Mouse (Mus musculus): ENCODE measurements around the gene Zfp141. TPM values are rescaled to one million over a fixed set of nuclear protein-coding genes. Genes with fewer than 3 reads are reported as not detected.
"Not testable (repeated sequence)": the region's sequence is repeated elsewhere in the genome, so short reads cannot be mapped to it uniquely, and the experiment has no call there.

The Zfp141 gene
- 17.6 and 19.7 TPM in 2 replicates for polyA plus RNA-seq (2015; fragmentation: Nextera tagmentation; extraction: Ambion mirVana)

DNA sequence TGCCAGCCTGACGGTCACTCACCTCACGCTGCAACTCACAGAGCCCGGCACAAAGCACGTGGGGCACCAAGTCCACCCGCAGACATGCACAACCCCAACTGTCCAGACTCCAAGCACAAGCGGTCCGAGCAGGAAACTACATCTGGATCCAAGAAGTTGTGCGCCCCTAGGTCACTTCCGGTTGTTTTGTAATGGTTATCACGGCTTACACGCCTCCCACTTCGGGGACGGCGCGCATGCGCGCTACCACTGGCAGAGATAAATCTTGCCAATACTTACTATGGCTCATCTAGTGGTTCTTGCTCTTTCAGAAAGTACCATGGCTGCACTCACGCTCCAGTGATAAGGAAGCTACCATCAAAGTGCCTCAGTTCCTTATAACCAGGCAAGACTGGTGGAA, at the start of gene Zfp141:
TSS of gene Zfp141 (minus strand) at position 153 of the 400 bp plus-strand sequence.
- Histone ChIP-seq H3K4me2 (ENCODE audit: low read length) (peak within 1 kb of the TSS; percentile 72), H3K4me3 (replicated peaks; ENCODE audit: low read length) (peak within 1 kb of the TSS; percentile 70), H3K9ac (replicated peaks; ENCODE audit: low read depth, low read length) (peak within 1 kb of the TSS; percentile 66), H3K27ac (ENCODE audit: low read length) (peak within 1 kb of the TSS; percentile 33; the same call in 1 of the 2 replicates)
- WGBS, result 1% methylated on average over 18 of the region's 18 CpGs
- ATAC-seq, result peak; percentile 97
- H3K27me3 ChIP-seq (replicated peaks; ENCODE audit: control insufficient read depth, insufficient read depth, low read length); H3K9me3 ChIP-seq (ENCODE audit: control insufficient read depth, low read length); H3K36me3 ChIP-seq (ENCODE audit: control insufficient read depth, insufficient read depth); H3K4me1 ChIP-seq (replicated peaks; ENCODE audit: control insufficient read depth, insufficient read depth, low read length): not testable (repeated sequence)

DNA sequence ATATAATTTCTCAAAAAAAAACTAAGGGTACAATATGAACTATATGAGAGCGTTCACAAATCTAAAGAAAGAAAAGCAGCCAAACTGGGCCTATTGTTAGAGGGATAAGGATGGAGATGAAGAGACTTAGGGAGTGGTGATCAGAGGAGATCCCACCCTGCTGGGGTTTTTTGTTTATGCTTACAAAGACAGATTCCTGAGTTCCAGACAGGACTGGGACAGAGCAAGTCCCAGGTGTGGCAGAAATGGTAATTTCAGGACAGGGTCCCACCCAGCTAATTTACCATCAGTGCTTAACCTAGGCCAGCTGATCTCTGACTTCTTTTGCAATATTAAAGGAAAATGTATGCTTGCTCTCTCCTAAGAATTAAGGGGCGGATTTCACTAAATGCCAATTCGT, 46.2 kb upstream of the Zfp141 start:
- Histone ChIP-seq H3K9me3 (ENCODE audit: control insufficient read depth, low read length) (0 out of 2 replicates have a peak, but pooled peaks cover 2% of the 10 kb centered on the region), H3K9ac (replicated peaks; ENCODE audit: low read depth, low read length) (no peak overlapping the region), H3K4me1 (replicated peaks; ENCODE audit: control insufficient read depth, insufficient read depth, low read length) (no peaks in the 10 kb centered on the region), H3K27me3 (replicated peaks; ENCODE audit: control insufficient read depth, insufficient read depth, low read length) (no peaks in the 10 kb centered on the region), H3K27ac (ENCODE audit: low read length) (no peak overlapping the region), H3K4me3 (replicated peaks; ENCODE audit: low read length) (no peak overlapping the region), H3K36me3 (ENCODE audit: control insufficient read depth, insufficient read depth) (no peaks in the 10 kb centered on the region), H3K4me2 (ENCODE audit: low read length) (no peak overlapping the region)
- WGBS, result 80% methylated on average over 3 of the region's 3 CpGs
- no peak for ATAC-seq

DNA sequence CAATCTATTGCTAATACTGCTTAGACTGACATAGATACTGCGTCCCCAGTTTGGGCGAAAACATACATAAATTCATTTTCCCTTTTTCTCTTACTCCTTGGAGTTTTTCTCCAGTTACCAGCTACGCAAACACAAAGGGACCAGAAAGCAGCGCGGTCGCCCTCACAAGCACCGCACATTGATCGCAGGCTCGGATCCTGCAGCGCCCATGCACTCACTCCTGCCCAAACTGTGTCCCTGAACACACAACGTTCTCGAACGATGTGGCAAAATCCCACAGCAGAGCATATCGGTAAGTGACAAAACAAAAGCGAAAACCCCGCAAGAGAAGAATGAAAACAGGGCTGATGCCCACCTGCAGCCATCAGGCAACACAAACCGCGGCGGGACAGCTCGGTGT, 354 bp downstream of the Zfp141 start:
- peak overlapping the region; percentile 66 for H3K9ac ChIP-seq (replicated peaks; ENCODE audit: low read depth, low read length)
- peaks cover 4% of the 10 kb centered on the region for H3K9me3 ChIP-seq (ENCODE audit: control insufficient read depth, low read length)
- H3K4me1 ChIP-seq (replicated peaks; ENCODE audit: control insufficient read depth, insufficient read depth, low read length), result peaks cover 8% of the 10 kb centered on the region
- WGBS, result 2% methylated on average over 20 of the region's 20 CpGs
- peak overlapping the region; percentile 72 for H3K4me2 ChIP-seq (ENCODE audit: low read length)
- no peaks in the 10 kb centered on the region for H3K27me3 ChIP-seq (replicated peaks; ENCODE audit: control insufficient read depth, insufficient read depth, low read length)
- peak; percentile 60 for ATAC-seq
- peak overlapping the region; percentile 70 for H3K4me3 ChIP-seq (replicated peaks; ENCODE audit: low read length)
- peak overlapping the region; percentile 33; the same call in 1 of the 2 replicates for H3K27ac ChIP-seq (ENCODE audit: low read length)
- peaks cover 7% of the 10 kb centered on the region for H3K36me3 ChIP-seq (ENCODE audit: control insufficient read depth, insufficient read depth)

DNA sequence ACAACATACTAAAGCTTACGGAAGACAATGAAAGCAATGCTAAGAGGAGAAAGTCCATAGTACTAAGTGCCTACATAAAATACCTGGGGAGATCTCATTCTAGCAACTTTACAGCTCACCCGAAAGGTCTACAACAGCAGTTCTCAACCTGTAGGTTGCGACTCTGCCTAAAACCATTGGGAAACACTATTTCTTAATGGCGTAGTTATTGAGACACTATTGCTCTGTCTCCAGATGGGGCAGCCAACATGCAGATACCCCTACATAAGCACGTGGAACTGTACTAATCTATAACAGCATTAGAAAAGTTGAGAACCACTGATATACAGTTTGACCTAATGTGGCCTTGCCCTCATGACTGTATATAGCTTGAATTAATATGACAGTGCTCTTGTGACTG, 7.3 kb downstream of the Zfp141 start:
- no peak overlapping the region for H3K4me2 ChIP-seq (ENCODE audit: low read length)
- H3K9me3 ChIP-seq (ENCODE audit: control insufficient read depth, low read length), result peaks cover 7% of the 10 kb centered on the region
- H3K36me3 ChIP-seq (ENCODE audit: control insufficient read depth, insufficient read depth), result peaks cover 11% of the 10 kb centered on the region
- over 99% methylated on average over 5 of the region's 5 CpGs for WGBS
- H3K9ac ChIP-seq (replicated peaks; ENCODE audit: low read depth, low read length), result no peak overlapping the region
- no peak overlapping the region for H3K4me3 ChIP-seq (replicated peaks; ENCODE audit: low read length)
- no peaks in the 10 kb centered on the region for H3K27me3 ChIP-seq (replicated peaks; ENCODE audit: control insufficient read depth, insufficient read depth, low read length)
- H3K4me1 ChIP-seq (replicated peaks; ENCODE audit: control insufficient read depth, insufficient read depth, low read length), result peaks cover 2% of the 10 kb centered on the region
- H3K27ac ChIP-seq (ENCODE audit: low read length), result no peak overlapping the region
- ATAC-seq, result no peak

DNA sequence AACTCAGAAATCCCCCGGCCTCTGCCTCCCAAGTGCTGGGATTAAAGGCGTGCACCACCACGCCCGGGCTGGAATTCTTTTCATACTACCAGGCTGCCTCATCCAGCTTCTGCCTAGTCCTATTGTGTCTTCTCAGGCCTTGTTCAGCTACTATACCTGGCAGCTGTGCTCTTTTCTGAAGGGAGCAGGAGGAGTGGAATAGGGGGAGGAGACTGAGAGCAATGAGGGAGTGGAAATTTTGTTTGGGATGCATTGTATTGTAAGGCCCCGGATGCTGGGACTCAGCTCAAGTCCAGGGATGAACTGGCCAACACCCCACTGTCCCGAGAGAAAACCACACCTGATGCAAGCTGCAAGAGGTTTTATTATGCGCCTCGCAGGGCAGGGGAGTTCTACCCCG, 8.2 kb downstream of the Zfp141 start:
- H3K27me3 ChIP-seq (replicated peaks; ENCODE audit: control insufficient read depth, insufficient read depth, low read length), result no peaks in the 10 kb centered on the region
- peaks cover 10% of the 10 kb centered on the region for H3K9me3 ChIP-seq (ENCODE audit: control insufficient read depth, low read length)
- H3K9ac ChIP-seq (replicated peaks; ENCODE audit: low read depth, low read length), result no peak overlapping the region
- H3K4me1 ChIP-seq (replicated peaks; ENCODE audit: control insufficient read depth, insufficient read depth, low read length), result no peaks in the 10 kb centered on the region
- H3K4me2 ChIP-seq (ENCODE audit: low read length), result no peak overlapping the region
- no peak overlapping the region for H3K27ac ChIP-seq (ENCODE audit: low read length)
- H3K4me3 ChIP-seq (replicated peaks; ENCODE audit: low read length), result no peak overlapping the region
- no peak for ATAC-seq
- H3K36me3 ChIP-seq (ENCODE audit: control insufficient read depth, insufficient read depth), result peaks cover 11% of the 10 kb centered on the region
- WGBS, result 99% methylated on average over 9 of the region's 9 CpGs

DNA sequence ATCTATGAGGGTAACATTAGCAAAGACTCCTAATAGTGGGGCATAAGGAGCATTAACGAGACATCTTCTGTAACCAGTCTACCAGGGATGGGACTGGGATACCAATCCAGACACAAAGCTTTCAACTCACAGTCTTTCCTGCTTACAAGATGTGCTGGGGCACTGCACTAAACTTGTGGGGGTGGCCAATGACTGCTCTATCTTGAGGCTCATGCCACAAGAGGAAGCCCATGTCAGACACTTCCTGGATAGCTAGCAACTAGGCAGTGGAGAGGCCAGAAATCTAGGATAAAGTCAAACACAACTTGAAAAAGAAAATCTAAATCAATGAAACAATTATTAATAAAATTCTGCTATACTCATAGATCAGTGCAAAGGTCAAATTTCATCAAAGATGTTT, 9.3 kb downstream of the Zfp141 start:
- Histone ChIP-seq H3K4me3 (replicated peaks; ENCODE audit: low read length) (no peak overlapping the region), H3K4me2 (ENCODE audit: low read length) (no peak overlapping the region), H3K27me3 (replicated peaks; ENCODE audit: control insufficient read depth, insufficient read depth, low read length) (no peaks in the 10 kb centered on the region), H3K9ac (replicated peaks; ENCODE audit: low read depth, low read length) (no peak overlapping the region), H3K27ac (ENCODE audit: low read length) (no peak overlapping the region), H3K4me1 (replicated peaks; ENCODE audit: control insufficient read depth, insufficient read depth, low read length) (no peaks in the 10 kb centered on the region), H3K36me3 (ENCODE audit: control insufficient read depth, insufficient read depth) (peaks cover 11% of the 10 kb centered on the region), H3K9me3 (ENCODE audit: control insufficient read depth, low read length) (peaks cover 10% of the 10 kb centered on the region)
- ATAC-seq, result no peak
- 100% methylated on average over 1 of the region's 1 CpGs for WGBS

DNA sequence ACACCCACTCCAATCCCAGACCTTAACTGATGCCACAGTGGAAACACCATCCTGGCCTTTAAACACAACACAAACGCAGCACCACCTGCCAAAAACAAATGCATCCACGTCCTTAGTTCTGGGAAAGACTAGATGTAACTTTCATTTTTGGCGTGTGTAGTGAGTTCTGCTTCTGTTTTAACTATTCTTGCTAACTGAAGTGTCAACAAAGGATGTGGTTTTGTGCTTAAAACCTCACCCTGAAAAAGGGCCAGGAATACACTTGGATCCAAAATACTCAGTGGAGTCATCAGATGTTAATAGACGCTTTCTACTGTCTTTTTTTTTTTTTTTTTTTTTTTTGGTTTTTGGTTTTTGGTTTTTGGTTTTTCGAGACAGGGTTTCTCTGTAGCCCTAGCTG, 14.7 kb downstream of the Zfp141 start:
- H3K9me3 ChIP-seq (ENCODE audit: control insufficient read depth, low read length), result peaks cover 2% of the 10 kb centered on the region
- no peak overlapping the region for H3K27ac ChIP-seq (ENCODE audit: low read length)
- no peak overlapping the region for H3K4me3 ChIP-seq (replicated peaks; ENCODE audit: low read length)
- H3K4me2 ChIP-seq (ENCODE audit: low read length), result no peak overlapping the region
- H3K27me3 ChIP-seq (replicated peaks; ENCODE audit: control insufficient read depth, insufficient read depth, low read length), result no peaks in the 10 kb centered on the region
- 95% methylated on average over 5 of the region's 5 CpGs for WGBS
- H3K4me1 ChIP-seq (replicated peaks; ENCODE audit: control insufficient read depth, insufficient read depth, low read length), result no peaks in the 10 kb centered on the region
- peaks cover 20% of the 10 kb centered on the region for H3K36me3 ChIP-seq (ENCODE audit: control insufficient read depth, insufficient read depth)
- H3K9ac ChIP-seq (replicated peaks; ENCODE audit: low read depth, low read length), result no peak overlapping the region
- ATAC-seq, result no peak

DNA sequence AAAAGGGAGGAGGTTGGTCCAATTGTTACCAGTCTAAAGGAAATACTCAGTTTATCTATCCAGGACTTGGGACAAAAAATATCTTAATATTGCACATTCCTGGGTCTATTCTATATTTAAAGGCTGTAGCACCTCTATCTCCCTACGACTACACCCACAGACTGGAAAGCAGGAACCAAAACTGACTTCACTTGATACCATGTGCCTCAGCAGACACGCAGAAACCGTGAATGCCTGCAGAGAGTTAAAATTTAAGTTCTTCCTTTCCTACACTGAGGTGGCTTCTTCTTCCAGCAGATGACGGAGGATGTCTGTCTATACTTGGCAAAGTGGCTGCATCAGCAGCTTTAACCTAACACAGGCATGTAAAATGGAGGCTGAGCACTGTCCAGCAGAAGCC, 15.2 kb downstream of the Zfp141 start:
- Histone ChIP-seq H3K4me1 (replicated peaks; ENCODE audit: control insufficient read depth, insufficient read depth, low read length) (no peaks in the 10 kb centered on the region), H3K27ac (ENCODE audit: low read length) (no peak overlapping the region), H3K36me3 (ENCODE audit: control insufficient read depth, insufficient read depth) (peaks cover 20% of the 10 kb centered on the region), H3K4me2 (ENCODE audit: low read length) (no peak overlapping the region), H3K4me3 (replicated peaks; ENCODE audit: low read length) (no peak overlapping the region), H3K9me3 (ENCODE audit: control insufficient read depth, low read length) (peaks cover 2% of the 10 kb centered on the region), H3K9ac (replicated peaks; ENCODE audit: low read depth, low read length) (no peak overlapping the region), H3K27me3 (replicated peaks; ENCODE audit: control insufficient read depth, insufficient read depth, low read length) (no peaks in the 10 kb centered on the region)
- ATAC-seq, result no peak
- 96% methylated on average over 4 of the region's 4 CpGs for WGBS

DNA sequence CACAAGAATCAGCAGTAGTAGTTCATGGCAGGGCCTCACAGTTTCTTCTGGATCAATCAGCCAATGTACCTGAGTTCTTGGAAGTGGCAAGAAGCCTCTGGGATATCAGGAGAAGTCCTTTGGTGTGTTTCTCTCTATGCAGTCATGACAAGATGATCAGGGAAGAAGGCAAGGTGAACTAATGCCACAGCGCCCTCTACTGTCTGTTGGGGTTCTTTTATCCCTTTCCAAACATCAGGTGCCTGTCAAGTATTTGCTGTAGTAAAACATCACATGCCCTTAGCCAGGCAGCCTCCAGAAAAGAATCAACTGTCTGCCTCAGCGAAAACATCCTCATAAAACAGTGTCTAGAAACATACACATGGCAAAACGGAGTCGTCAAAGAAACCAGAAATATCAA, 50.9 kb downstream of the Zfp141 start:
- Histone ChIP-seq H3K9me3 (ENCODE audit: control insufficient read depth, low read length) (peaks cover 10% of the 10 kb centered on the region; the same call in 1 of the 2 replicates), H3K27ac (ENCODE audit: low read length) (no peak overlapping the region), H3K9ac (replicated peaks; ENCODE audit: low read depth, low read length) (no peak overlapping the region), H3K4me1 (replicated peaks; ENCODE audit: control insufficient read depth, insufficient read depth, low read length) (no peaks in the 10 kb centered on the region), H3K4me2 (ENCODE audit: low read length) (no peak overlapping the region), H3K36me3 (ENCODE audit: control insufficient read depth, insufficient read depth) (no peaks in the 10 kb centered on the region), H3K27me3 (replicated peaks; ENCODE audit: control insufficient read depth, insufficient read depth, low read length) (no peaks in the 10 kb centered on the region), H3K4me3 (replicated peaks; ENCODE audit: low read length) (no peak overlapping the region)
- WGBS, result 62% methylated on average over 4 of the region's 4 CpGs
- ATAC-seq, result no peak

DNA sequence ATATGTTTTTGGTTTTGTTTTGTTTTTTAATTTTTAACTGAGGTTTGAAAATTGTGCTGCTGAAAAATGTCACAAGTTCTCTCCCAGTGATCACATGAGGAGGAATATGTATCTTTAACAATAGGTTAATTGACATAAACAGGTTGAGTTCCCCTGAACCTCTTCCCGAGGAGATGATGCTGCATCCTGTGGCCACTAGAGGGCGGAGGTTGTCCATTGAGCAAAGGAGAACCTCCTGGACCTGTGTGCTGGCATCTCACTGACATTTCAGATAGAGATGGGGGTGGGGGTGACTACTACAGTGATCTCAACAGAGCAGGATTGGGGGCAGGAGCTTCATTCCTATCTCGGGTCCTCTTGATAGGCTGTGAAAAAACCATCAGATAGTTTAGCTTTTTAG, 54.9 kb downstream of the Zfp141 start:
- 42% methylated on average over 3 of the region's 3 CpGs for WGBS
- H3K9me3 ChIP-seq (ENCODE audit: control insufficient read depth, low read length), result peaks cover 25% of the 10 kb centered on the region; the same call in 1 of the 2 replicates
- H3K4me3 ChIP-seq (replicated peaks; ENCODE audit: low read length), result no peak overlapping the region
- H3K36me3 ChIP-seq (ENCODE audit: control insufficient read depth, insufficient read depth), result no peaks in the 10 kb centered on the region
- no peak overlapping the region for H3K4me2 ChIP-seq (ENCODE audit: low read length)
- no peaks in the 10 kb centered on the region for H3K27me3 ChIP-seq (replicated peaks; ENCODE audit: control insufficient read depth, insufficient read depth, low read length)
- H3K4me1 ChIP-seq (replicated peaks; ENCODE audit: control insufficient read depth, insufficient read depth, low read length), result no peaks in the 10 kb centered on the region
- ATAC-seq, result no peak
- no peak overlapping the region for H3K27ac ChIP-seq (ENCODE audit: low read length)
- H3K9ac ChIP-seq (replicated peaks; ENCODE audit: low read depth, low read length), result no peak overlapping the region
